Mouse (Mus musculus) retina, embryonic 14.5 days (tissue): ENCODE results near the gene Dppa3.
A peak's percentile ranks its signal among the peaks of the same experiment; 100 is the strongest.

Source experiments
- DNase-seq: peaks from one replicate; pipeline ENCODE4 v3.0.0-alpha.2; 2015; ENCODE audit warnings: low spot score

Gene Dppa3

GRCm38 (mm10) chr6:122668823-122669222 lies 42.6 kb downstream of the Dppa3 start:
- no peak for DNase-seq

DNA sequence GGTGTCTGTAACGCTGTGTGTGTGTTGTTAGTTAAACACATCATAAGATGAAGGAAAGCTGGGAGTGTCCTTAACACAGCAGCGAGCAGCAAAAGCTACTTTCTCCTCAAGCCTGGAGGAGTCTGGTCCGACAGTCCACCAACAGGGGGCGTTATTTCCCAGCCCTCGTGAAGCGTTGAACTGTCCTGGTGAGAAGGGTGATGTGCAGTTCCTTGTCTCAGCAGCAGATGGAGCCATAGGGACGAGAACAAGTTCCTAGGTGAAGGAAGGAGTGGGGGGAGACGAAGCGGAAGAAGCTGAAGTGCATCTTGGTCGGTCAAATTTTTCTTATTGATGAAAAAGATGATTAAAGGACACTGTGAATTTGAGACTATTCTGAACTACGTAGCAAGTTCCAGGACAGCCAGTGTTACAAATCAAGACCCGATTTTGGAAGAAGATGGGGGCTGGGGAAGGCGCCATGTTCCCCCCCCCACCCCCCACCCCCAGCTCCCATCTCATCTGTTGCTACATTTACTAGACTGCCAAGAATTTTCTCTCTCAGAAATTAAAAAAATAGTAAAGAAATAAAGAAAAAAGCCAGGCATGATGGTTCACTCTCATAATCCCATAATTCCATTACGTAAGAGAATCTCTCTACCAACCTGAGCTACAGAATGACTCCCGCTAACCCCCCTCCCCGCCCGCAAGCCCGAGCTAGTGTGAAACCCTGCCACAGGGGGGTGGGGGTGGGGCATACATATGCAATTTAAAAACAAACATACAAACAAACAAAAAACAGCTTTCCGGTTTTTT lies 43.4 kb downstream of the Dppa3 start:
- peak; percentile 99 for DNase-seq

GRCm38 (mm10) chr6:122670201-122670551 lies 44.0 kb downstream of the Dppa3 start:
- DNase-seq, result peak; percentile 20

DNA sequence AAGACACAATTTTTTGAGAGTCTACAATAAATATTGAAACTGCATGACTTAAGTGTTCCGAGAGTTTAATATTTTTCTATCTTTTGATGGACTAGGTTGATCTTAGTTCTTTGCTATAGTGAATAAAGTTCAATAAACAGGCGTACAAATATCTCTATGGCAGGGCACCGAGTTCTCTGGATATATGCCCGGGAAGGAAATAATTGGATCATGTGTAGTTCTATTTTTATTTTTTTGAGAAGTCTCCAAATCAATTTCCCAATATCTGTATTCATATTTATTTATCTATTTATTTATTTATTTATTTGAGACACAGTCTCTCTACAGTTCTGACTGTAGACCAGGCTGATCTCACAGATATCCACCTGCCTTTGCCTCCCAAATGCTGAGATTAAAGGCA lies 44.6 kb downstream of the Dppa3 start:
- DNase-seq, result no peak

DNA sequence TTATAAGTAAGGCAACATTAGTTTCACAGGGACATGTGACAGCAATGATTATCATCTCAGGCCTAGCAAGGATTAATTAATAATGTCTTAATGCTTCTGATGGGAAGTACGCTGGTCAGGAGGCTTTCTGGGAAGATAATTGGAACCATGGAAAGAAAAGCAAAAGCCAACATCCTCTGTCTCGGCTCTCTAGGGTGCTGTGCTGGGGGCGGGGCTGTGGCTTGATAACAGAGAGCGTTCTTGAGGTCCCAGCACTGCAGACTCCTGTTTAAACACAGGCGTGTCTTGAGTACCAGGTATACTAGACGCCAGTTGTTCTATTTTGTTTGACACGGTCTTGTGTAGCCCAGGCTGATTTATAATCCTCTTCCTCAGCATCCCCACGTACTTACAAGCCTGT lies 46.5 kb downstream of the Dppa3 start:
- peak; percentile 53 for DNase-seq
